Mouse (Mus musculus) MEL (cell line): ENCODE measurements around the gene Il11. TPM values are rescaled to one million over a fixed set of nuclear protein-coding genes. Genes with fewer than 3 reads are reported as not detected.
"Not testable (repeated sequence)": the region's sequence is repeated elsewhere in the genome, so short reads cannot be mapped to it uniquely, and the experiment has no call there.

Experiments used
- DNase-seq: peaks from one replicate; pipeline ENCODE4 v3.0.0; 2011; ENCODE audit warnings: low read depth, low spot score
- H3K27ac ChIP-seq: 2 replicates; pipeline ENCODE4 v1.5.1; 2012; ENCODE audit warnings: low read depth, mild to moderate bottlenecking, control low read depth, low read length, moderate library complexity; ENCODE audit not compliant: control insufficient read depth
- H3K27me3 ChIP-seq, 2 experiments: fragments of 150-350 bp in 1 of 2; sonication (generic) in 1 of 2; 2 replicates each; pipeline ENCODE4 v1.6.1; 2012; ENCODE audit warnings: low read length in 2 of 2, mild to moderate bottlenecking in 2 of 2, improper control_type of control experiment in 1 of 2, moderate library complexity in 1 of 2; ENCODE audit not compliant: insufficient read depth in 2 of 2, control insufficient read depth in 1 of 2
- H3K36me3 ChIP-seq, 2 experiments: 2 replicates each; pipeline ENCODE4 v1.6.1; 2012 to 2014; ENCODE audit warnings: low read length in 2 of 2, improper control_type of control experiment in 1 of 2, inconsistent platforms in 1 of 2, mild to moderate bottlenecking in 1 of 2; ENCODE audit not compliant: insufficient read depth in 2 of 2, control insufficient read depth in 1 of 2
- H3K4me1 ChIP-seq, 2 experiments: fragments of 150-350 bp in 1 of 2; sonication (generic) in 1 of 2; 2 replicates each; pipeline ENCODE4 v1.6.1; 2012; ENCODE audit warnings: low read length in 2 of 2, improper control_type of control experiment in 1 of 2, mild to moderate bottlenecking in 1 of 2; ENCODE audit not compliant: insufficient read depth in 2 of 2, control insufficient read depth in 1 of 2
- H3K4me3 ChIP-seq, 2 experiments: fragments of 150-350 bp in 1 of 2; sonication (generic) in 1 of 2; 2 replicates each; pipeline ENCODE4 v1.5.1; 2012; ENCODE audit warnings: low read depth in 2 of 2, low read length in 2 of 2, mild to moderate bottlenecking in 2 of 2, moderate library complexity in 2 of 2, control low read depth in 1 of 2, improper control_type of control experiment in 1 of 2; ENCODE audit not compliant: control insufficient read depth in 1 of 2, insufficient read depth in 1 of 2
- H3K79me2 ChIP-seq: 2 replicates; pipeline ENCODE4 v1.6.1; 2012; ENCODE audit warnings: mild to moderate bottlenecking, low read length, moderate library complexity; ENCODE audit not compliant: control insufficient read depth, poor library complexity, insufficient read depth
- H3K9ac ChIP-seq: 2 replicates; pipeline ENCODE4 v1.6.1; 2012; ENCODE audit warnings: low read depth, mild to moderate bottlenecking, control low read depth, low read length, moderate library complexity; ENCODE audit not compliant: control insufficient read depth, poor library complexity, severe bottlenecking
- H3K9me3 ChIP-seq: fragments of 150-350 bp; sonication (generic); replicated peaks from 2 replicates; pipeline ENCODE4 v1.6.1; 2012; ENCODE audit warnings: mild to moderate bottlenecking, low read length, improper control_type of control experiment, moderate library complexity; ENCODE audit not compliant: insufficient read depth
- BHLHE40 ChIP-seq: IDR thresholded peaks from 2 replicates; pipeline ENCODE4 v1.6.1; 2012; ENCODE audit warnings: low read depth, mild to moderate bottlenecking, inconsistent platforms, low read length, improper control_type of control experiment, borderline replicate concordance
- CHD1 ChIP-seq: IDR thresholded peaks from 2 replicates; pipeline ENCODE4 v1.6.1; 2012; ENCODE audit warnings: low read depth, mild to moderate bottlenecking, inconsistent platforms, low read length, improper control_type of control experiment
- CTCF ChIP-seq, 3 experiments: IDR thresholded peaks in 2 of 3; conservative IDR thresholded peaks in 1 of 3; 2 replicates each; pipeline ENCODE4 v1.5.1; 2011 to 2012; ENCODE audit warnings: low read length in 3 of 3, low read depth in 2 of 3, mild to moderate bottlenecking in 2 of 3, improper control_type of control experiment in 1 of 3, inconsistent platforms in 1 of 3, mixed read lengths in 1 of 3, moderate library complexity in 1 of 3; ENCODE audit not compliant: control insufficient read depth in 1 of 3, insufficient read depth in 1 of 3, poor library complexity in 1 of 3, severe bottlenecking in 1 of 3
- ELF1 ChIP-seq: IDR thresholded peaks from 2 replicates; pipeline ENCODE4 v1.6.1; 2014; ENCODE audit warnings: low read depth, mild to moderate bottlenecking, inconsistent platforms, low read length, improper control_type of control experiment, moderate library complexity
- ETS1 ChIP-seq: IDR thresholded peaks from 2 replicates; pipeline ENCODE4 v1.6.1; 2012; ENCODE audit warnings: low read depth, mild to moderate bottlenecking, inconsistent platforms, low read length, improper control_type of control experiment, moderate library complexity
- GATA1 ChIP-seq: IDR thresholded peaks from 2 replicates; pipeline ENCODE4 v1.6.1; 2011; ENCODE audit warnings: low read depth, low read length, improper control_type of control experiment
- JUND ChIP-seq: IDR thresholded peaks from 2 replicates; pipeline ENCODE4 v1.6.1; 2011; ENCODE audit warnings: low read depth, mild to moderate bottlenecking, improper control_type of control experiment, low read length
- KAT2A ChIP-seq: conservative IDR thresholded peaks from 2 replicates; pipeline ENCODE4 v1.6.1; 2012; ENCODE audit warnings: low read depth, low read length, improper control_type of control experiment, inconsistent platforms
- MAZ ChIP-seq: IDR thresholded peaks from 2 replicates; pipeline ENCODE4 v1.6.1; 2012; ENCODE audit warnings: low read depth, mild to moderate bottlenecking, inconsistent platforms, low read length, improper control_type of control experiment
- MYB ChIP-seq: IDR thresholded peaks from 2 replicates; pipeline ENCODE4 v1.6.1; 2011; ENCODE audit warnings: mild to moderate bottlenecking, low read depth, low read length, improper control_type of control experiment
- MYC ChIP-seq: IDR thresholded peaks from 2 replicates; pipeline ENCODE4 v1.6.1; 2011; ENCODE audit warnings: low read depth, mild to moderate bottlenecking, low read length, improper control_type of control experiment, moderate library complexity
- NRF1 ChIP-seq: IDR thresholded peaks from 2 replicates; pipeline ENCODE4 v1.6.1; 2014; ENCODE audit warnings: low read depth, mild to moderate bottlenecking, inconsistent platforms, low read length, improper control_type of control experiment, moderate library complexity; ENCODE audit not compliant: poor library complexity, insufficient read depth, severe bottlenecking
- POLR2A ChIP-seq, 2 experiments: IDR thresholded peaks; 2 replicates each; pipeline ENCODE4 v1.6.1; 2011 to 2012; ENCODE audit warnings: low read length in 2 of 2, mild to moderate bottlenecking in 2 of 2, control low read depth in 1 of 2, improper control_type of control experiment in 1 of 2, low read depth in 1 of 2, moderate library complexity in 1 of 2; ENCODE audit not compliant: control insufficient read depth in 1 of 2, insufficient read depth in 1 of 2, poor library complexity in 1 of 2
- POLR2AphosphoS2 ChIP-seq: IDR thresholded peaks from 2 replicates; pipeline ENCODE4 v1.6.1; 2011; ENCODE audit warnings: low read length, improper control_type of control experiment
- POLR2AphosphoS5 ChIP-seq: IDR thresholded peaks from 2 replicates; pipeline ENCODE4 v1.6.1; 2012; ENCODE audit warnings: low read depth, borderline replicate concordance, mild to moderate bottlenecking, inconsistent platforms, low read length, moderate library complexity, mixed read lengths
- RAD21 ChIP-seq: IDR thresholded peaks from 2 replicates; pipeline ENCODE4 v1.6.1; 2011; ENCODE audit warnings: mild to moderate bottlenecking, low read depth, low read length, improper control_type of control experiment
- SIN3A ChIP-seq: IDR thresholded peaks from 2 replicates; pipeline ENCODE4 v1.6.1; 2012; ENCODE audit warnings: low read length, improper control_type of control experiment, inconsistent platforms
- TAL1 ChIP-seq: IDR thresholded peaks from 2 replicates; pipeline ENCODE4 v1.6.1; 2012; ENCODE audit warnings: mild to moderate bottlenecking, inconsistent platforms, low read length, moderate library complexity, mixed read lengths
- ZMIZ1 ChIP-seq: IDR thresholded peaks from 2 replicates; pipeline ENCODE4 v1.6.1; 2012; ENCODE audit warnings: low read depth, mild to moderate bottlenecking, inconsistent platforms, low read length, improper control_type of control experiment, moderate library complexity
- polyA plus RNA-seq, 2 experiments: library from polyadenylated mRNA; stranded (reverse) in 1 of 2; unstranded in 1 of 2; fragments of >175 nt in 1 of 2; fragments of >200 nt in 1 of 2; gene quantifications; 2 replicates each; pipeline versions ENCODE4 v1.2.1 to v1.2.4; 2012; ENCODE audit warnings: low replicate concordance in 2 of 2, low read depth in 1 of 2; ENCODE audit not compliant: insufficient read length in 2 of 2, insufficient read depth in 1 of 2, missing spikeins in 1 of 2
- total RNA-seq: library from RNA; depleted of rRNA; stranded (reverse); fragments of 300-350 nt; gene quantifications from 2 replicates; pipeline ENCODE4 v1.2.3, GENCODE M21; 2012

The Il11 gene
- total and polyA plus RNA-seq, 3 experiments = 0.07 to 0.12 TPM; not detected in 1

- Histone ChIP-seq H3K79me2 (peaks cover 27% of the 10 kb centered on the region), H3K27me3 (no peaks in the 10 kb centered on the region), H3K27ac (peak overlapping the region; percentile 62), H3K36me3 (peaks cover 22 to 27% of the 10 kb centered on the region in 2 experiments), H3K9ac (peak overlapping the region; percentile 100), H3K4me1 (peaks cover 3 to 14% of the 10 kb centered on the region in 2 experiments), H3K9me3 (no peaks in the 10 kb centered on the region), H3K4me3 (peak overlapping the region; percentile 64 to 96)
- TF ChIP-seq ETS1 (no peak), POLR2AphosphoS2 (peak; percentile 56; the same call in 1 of the 2 replicates), ZMIZ1 (no peak), JUND (no peak), KAT2A (no peak), MAZ (no peak), TAL1 (no peak), POLR2AphosphoS5 (no peak), CHD1 (no peak), GATA1 (no peak), NRF1 (no peak), ELF1 (no peak), MYB (no peak), CTCF (IDR thresholded peaks at IDR 0.05 in 2 of 3, conservative IDR thresholded peaks at IDR 0.05 in 1 of 3; ENCODE audit: control insufficient read depth in 1 of 3, insufficient read depth in 1 of 3, low read depth in 2 of 3, low read length in 3 of 3, poor library complexity in 1 of 3, severe bottlenecking in 1 of 3) (no peak), MYC (no peak), RAD21 (no peak), POLR2A (IDR thresholded peaks at IDR 0.05; ENCODE audit: control insufficient read depth in 1 of 2, insufficient read depth in 1 of 2, low read depth in 1 of 2, low read length in 2 of 2, poor library complexity in 1 of 2) (peak; percentile 55 to 84; a peak in 3 of 4 replicates), BHLHE40 (no peak)
- peak; percentile 37 for DNase-seq
These were observed 29.2 kb upstream of the Il11 start for GRCm38 (mm10) chr7:4811842-4812302.

GRCm38 (mm10) chr7:4811131-4811530 lies 28.5 kb upstream of the Il11 start:
- Histone ChIP-seq H3K4me1 (peaks cover 3 to 14% of the 10 kb centered on the region in 2 experiments), H3K36me3 (peaks cover 22 to 27% of the 10 kb centered on the region in 2 experiments)
- H3K27ac ChIP-seq = not testable (repeated sequence)

More at GRCm38 (mm10) chr7:4811131-4811530, 28.5 kb upstream of the Il11 start:
- peaks cover 27% of the 10 kb centered on the region for H3K79me2 ChIP-seq
- H3K9ac ChIP-seq = peak overlapping the region; percentile 100
- not testable (repeated sequence) for H3K9me3 ChIP-seq, H3K27me3 ChIP-seq
- TF ChIP-seq SIN3A = peak; percentile 41; the same call in 1 of the 2 replicates
- peak overlapping the region; percentile 64 to 96 for H3K4me3 ChIP-seq
- DNase-seq = peak; percentile 35
